Mouse (Mus musculus): ENCODE results near the gene Mgme1.

The Mgme1 gene

DNA sequence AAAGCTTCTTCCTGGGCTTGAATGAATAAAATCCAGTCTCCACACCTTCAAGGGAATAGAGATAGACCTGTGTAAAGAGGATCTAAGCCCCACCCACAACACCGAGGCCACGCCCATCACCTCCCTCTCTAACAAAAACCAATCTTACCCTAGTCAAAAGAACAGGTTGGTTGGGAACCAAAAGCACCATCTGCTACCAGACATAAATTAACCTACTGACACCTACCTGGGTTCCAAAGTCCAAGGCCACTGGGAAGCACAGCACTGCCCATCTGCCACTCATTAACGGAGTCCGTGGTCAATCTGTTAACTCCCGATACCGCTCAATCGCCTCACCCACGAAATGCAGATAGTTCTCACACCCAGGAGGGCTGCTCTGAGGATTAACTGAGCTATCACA, 38.1 kb downstream of the Mgme1 start:
- DNase-seq: no peak

DNA sequence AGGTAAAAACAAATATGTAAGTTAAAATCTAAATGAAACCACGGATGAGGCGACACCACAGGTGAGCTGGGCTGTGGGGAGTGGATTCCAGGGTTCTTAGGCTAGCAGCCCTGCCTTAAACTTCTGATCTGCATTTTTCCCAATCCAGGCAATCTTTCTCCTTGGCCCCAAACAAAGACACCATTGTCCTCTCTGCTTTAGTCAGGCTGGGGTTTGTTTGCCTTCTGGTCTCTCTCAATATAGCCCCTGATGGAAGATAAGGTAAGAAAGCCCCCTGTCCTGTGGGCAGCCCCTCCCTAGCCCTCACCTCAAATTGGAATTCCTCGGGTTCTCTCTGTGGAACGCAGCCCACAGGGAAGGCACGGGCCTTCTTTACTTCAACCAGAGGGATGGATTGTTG, 39.8 kb downstream of the Mgme1 start:
- DNase-seq: no peak

DNA sequence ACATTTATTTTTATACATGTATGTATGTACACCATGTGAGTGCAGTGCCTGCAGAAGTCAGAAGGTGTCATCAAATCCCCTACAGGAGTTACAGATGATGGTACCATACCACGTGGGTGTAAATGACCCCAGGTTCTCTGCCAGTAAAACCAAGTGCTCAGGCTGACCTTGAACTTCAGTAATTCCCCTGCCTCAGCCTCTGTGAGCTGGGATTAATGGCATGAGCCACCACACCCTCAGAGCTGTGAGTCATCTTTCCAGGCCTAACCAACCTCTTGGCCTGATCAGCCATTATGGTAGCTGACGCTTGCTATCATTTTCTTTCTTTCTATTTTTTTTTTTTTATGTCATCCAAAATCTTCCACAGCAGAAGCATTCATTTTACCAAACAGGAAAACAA, 40.9 kb downstream of the Mgme1 start:
- no peak for DNase-seq

DNA sequence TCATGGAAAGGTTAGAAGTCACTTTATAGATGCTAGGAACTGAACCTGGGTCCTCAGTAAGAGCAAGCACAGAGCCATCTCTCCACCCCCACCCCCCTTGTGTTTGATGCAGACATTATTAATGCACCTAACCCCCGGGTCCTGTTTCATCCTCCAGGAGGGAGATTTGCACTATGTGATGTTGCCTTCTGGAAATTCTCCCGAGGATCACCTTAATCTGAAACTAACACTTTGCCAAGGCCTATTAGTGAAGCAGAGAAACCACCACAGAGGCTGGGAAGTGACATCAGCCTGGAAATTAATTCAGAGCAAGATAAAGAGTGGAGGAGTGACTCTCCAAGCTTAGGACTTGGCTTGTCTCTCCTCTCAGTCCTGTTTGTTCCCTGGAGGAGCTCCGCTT, 53.8 kb downstream of the Mgme1 start:
- DNase-seq: no peak

DNA sequence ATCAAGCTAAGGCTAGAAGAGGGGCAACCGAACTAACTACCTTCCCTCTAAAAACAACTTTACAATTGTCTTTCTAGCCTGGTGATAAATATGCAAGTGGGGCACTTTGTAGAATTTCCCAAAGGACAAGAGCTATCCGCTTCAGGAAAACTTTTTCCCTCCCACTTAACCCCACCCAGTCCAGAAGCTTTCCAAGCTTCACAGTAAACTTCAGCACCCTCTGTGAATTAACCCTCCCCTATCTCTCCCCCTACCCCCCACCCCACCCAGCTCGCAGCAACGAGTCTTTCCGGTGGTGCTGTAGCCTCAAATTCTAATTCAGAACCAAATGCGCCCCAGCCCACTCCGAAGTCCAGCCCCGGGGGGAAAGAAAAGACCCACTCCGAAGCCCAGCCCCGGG, 59.0 kb downstream of the Mgme1 start:
- no peak for DNase-seq

DNA sequence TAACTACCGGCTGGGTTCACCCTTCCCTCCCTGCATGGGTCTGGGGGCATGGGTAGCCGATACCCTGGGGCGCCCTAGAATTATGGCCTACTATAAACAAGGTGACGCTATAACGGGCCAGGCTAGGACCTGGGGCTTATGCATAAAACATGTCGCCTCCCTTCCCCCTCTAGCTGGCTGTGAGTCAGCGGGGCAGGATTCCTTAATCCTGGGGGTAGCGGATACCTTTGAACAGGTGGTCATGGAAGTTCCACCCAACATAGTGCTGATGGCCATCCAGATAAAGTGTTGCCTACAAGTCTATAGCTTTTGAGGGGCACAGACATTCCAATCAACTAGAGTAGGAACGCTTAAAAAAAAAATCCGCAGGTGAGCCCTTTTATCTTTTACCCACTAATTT, 59.5 kb downstream of the Mgme1 start:
- no peak for DNase-seq

DNA sequence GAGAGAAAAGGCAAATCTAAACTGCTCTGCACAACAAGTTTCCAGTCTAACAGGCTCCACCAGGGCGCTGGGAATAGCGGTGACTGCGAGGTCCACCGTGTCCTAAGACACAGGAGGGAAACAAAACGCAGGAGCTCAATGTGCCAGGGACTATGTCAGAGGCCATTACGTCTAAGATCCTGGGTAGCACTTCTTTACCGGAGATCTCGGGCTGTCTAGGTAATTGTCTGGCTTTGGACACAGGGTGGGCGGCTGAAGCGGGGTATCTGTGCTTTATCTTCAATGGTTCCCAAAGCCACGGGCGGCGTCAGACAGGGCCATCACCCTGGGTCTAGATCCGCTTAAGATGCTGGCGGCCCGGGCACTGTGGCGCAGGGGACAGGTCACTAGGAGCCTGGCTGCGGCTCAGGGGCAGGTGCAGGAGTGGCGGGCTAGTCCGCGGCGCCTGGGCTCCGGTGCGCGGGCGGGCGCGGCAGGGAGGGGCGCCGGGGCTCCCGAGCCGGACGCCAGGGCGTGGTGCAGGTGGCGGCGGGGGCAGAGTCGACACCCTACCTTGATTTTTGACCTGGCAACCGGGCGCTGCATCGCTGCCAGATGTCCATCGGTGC, 60.0 kb downstream of the Mgme1 start:
- no peak for DNase-seq
